Mouse (Mus musculus) midbrain, embryonic 11.5 days (tissue): ENCODE measurements around the gene Gm28043. TPM values are rescaled to one million over a fixed set of nuclear protein-coding genes. Genes with fewer than 3 reads are reported as not detected.
"Not testable (repeated sequence)": the region's sequence is repeated elsewhere in the genome, so short reads cannot be mapped to it uniquely, and the experiment has no call there.

Experiments
- ATAC-seq: fragments of 200-750 bp; cut with Nextera tagmentation; 2 replicates; pipeline ENCODE4 v1.8.0; 2017; ENCODE audit warnings: moderate TSS enrichment, moderate library complexity; ENCODE audit not compliant: low FRiP score
- DNase-seq: peaks from one replicate; pipeline ENCODE4 v3.0.0; 2015; ENCODE audit warnings: low spot score; ENCODE audit errors: missing footprints
- H3K27ac ChIP-seq: fragments of 300-500 bp; sonication (generic); 2 replicates; pipeline ENCODE4 v1.5.1; 2014; ENCODE audit warnings: low read depth, low read length
- H3K27me3 ChIP-seq: fragments of 300-500 bp; sonication (generic); 2 replicates; pipeline ENCODE4 v1.6.1; 2014; ENCODE audit warnings: mild to moderate bottlenecking, low read length, moderate library complexity, mixed read lengths; ENCODE audit not compliant: control insufficient read depth, insufficient read depth
- H3K36me3 ChIP-seq: fragments of 300-500 bp; sonication (generic); 2 replicates; pipeline ENCODE4 v1.6.1; 2014; ENCODE audit warnings: mild to moderate bottlenecking, low read length, moderate library complexity, mixed read lengths; ENCODE audit not compliant: control insufficient read depth, insufficient read depth
- H3K4me1 ChIP-seq: fragments of 300-500 bp; sonication (generic); 2 replicates; pipeline ENCODE4 v1.6.1; 2014; ENCODE audit warnings: low read length; ENCODE audit not compliant: control insufficient read depth, insufficient read depth
- H3K4me2 ChIP-seq: fragments of 300-500 bp; sonication (generic); 2 replicates; pipeline ENCODE4 v1.6.1; 2014; ENCODE audit warnings: mild to moderate bottlenecking, moderate library complexity
- H3K4me3 ChIP-seq: fragments of 300-500 bp; sonication (generic); 2 replicates; pipeline ENCODE4 v1.5.1; 2014; ENCODE audit warnings: low read depth, low read length
- H3K9ac ChIP-seq: fragments of 300-500 bp; sonication (generic); 2 replicates; pipeline ENCODE4 v1.6.1; 2014; ENCODE audit warnings: low read length
- H3K9me3 ChIP-seq: fragments of 300-500 bp; sonication (generic); 2 replicates; pipeline ENCODE4 v1.6.1; 2016; ENCODE audit warnings: low read length; ENCODE audit not compliant: control insufficient read depth
- WGBS: fragments of 180-500 bp; shearing (Covaris S2); extraction: QIAGEN DNeasy Blood & Tissue Kit; methylation state at CpG from one replicate; pipeline ENCODE4 v1.1.7; 2014; 5-methylcytosine and 5-hydroxymethylcytosine counted together
- polyA plus RNA-seq: library from polyadenylated mRNA; unstranded; fragments of >200 nt; fragmentation: Nextera tagmentation; extraction: Ambion mirVana; gene quantifications from 2 replicates; pipeline ENCODE4 v1.2.1, GENCODE M21; 2014

The Gm28043 gene
- polyA plus RNA-seq, 1 experiment from 2014 or later = 2.2 TPM

DNA sequence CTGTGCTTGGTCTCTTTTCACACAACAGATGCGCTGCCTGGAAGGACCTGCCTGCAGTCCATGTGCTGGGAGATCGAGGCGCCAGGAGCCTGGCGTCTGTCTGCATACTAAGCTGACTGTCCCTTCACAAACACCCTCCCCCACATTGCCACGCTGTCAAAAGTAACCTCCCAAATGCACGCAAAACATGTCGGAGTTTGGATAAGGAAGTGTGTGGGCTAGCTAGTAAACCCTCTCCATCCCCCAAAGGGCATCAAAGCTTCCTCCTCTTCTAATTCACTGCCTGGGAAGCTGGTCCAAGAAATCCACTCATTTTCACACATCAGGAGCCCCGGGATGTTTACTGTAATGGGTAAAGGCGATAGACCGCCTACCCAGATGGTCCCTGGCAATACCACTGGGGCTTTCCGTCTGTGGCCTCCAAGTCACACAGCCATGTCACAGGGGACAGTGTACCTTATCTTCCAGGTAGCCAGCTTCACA, 95.9 kb downstream of the Gm28043 start:
- ATAC-seq (no peak), DNase-seq (no peak)
- no peak overlapping the region for H3K9ac ChIP-seq
- no peak overlapping the region for H3K27ac ChIP-seq
- no peak overlapping the region for H3K4me2 ChIP-seq
- no peaks in the 10 kb centered on the region for H3K36me3 ChIP-seq
- no peak overlapping the region for H3K4me3 ChIP-seq
- WGBS = 84% methylated on average over 11 of the region's 11 CpGs
- H3K4me1 ChIP-seq = peaks cover 19% of the 10 kb centered on the region
- H3K27me3 ChIP-seq = no peaks in the 10 kb centered on the region
- H3K9me3 ChIP-seq = no peaks in the 10 kb centered on the region

DNA sequence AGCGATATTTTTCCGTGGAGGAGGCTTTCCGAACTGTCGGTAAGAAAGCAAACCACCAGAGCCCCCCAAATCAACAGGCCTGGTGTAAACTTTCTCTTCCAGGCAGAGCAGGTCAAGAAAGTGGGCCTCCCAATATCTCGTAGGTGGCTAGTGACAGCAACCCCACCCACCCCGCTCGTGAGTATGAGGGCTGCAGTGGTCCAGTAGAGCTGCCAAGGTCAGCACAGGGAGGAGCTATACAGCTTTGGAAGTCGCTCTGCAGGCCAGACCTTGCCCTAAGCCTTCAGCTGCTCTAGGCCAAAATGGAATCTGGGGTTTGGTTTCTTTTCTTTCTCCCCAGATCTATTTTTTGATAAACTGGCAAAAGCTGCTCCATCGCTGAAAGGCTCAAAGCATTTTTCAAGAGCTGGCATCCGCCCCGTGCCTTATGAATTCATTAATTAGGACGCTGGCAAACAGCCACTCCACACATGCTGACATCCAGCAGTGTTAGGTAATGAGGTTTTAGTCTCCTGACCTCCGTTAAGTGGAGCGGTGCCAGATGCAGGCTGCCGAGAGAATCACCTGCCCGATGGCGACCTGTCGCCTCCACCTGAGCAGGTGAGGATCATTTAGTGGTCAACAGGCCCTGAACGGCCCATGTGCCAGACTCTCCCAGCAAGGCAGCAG, 96.5 kb downstream of the Gm28043 start:
- no peak overlapping the region for H3K9ac ChIP-seq
- H3K4me2 ChIP-seq = no peak overlapping the region
- no peak overlapping the region for H3K4me3 ChIP-seq
- no peaks in the 10 kb centered on the region for H3K9me3 ChIP-seq
- peaks cover 23% of the 10 kb centered on the region for H3K4me1 ChIP-seq
- DNase-seq (no peak), ATAC-seq (no peak)
- H3K36me3 ChIP-seq = no peaks in the 10 kb centered on the region
- H3K27ac ChIP-seq = no peak overlapping the region
- WGBS = 87% methylated on average over 19 of the region's 19 CpGs
- H3K27me3 ChIP-seq = no peaks in the 10 kb centered on the region

DNA sequence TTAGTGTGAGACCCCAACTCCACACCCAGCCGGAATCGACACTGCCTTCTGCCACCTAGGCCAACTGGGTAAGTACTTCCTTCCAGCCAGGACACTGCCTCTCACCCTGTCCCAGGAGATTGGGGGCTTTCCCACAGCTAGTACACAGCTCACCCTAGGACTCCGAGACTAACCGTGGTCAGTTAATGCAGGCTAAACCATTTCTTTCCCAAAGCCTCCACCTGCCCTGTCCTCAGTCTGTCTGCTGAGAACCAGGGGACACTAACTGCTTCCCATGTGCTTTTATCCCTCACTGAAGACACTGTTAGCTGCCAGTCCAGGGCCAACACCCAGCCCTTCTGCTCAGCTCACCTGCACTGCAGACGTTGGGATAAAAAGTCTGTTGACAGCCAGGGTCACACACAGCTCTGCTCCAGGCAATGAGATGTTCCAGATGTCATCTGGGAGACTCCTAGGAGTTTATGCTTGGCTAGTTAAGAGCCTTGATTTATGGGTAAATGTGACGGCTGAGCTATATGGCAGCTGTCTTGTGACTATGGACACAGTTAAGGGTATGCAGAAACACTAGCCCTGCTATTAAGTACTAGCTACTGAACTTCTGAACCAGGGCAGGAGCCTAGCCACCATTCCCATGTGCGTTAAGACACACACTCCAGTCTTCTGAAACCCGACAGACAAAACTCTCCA, 97.2 kb downstream of the Gm28043 start:
- DNase-seq (no peak), ATAC-seq (no peak)
- no peak overlapping the region for H3K4me3 ChIP-seq
- H3K36me3 ChIP-seq = no peaks in the 10 kb centered on the region
- H3K9me3 ChIP-seq = no peaks in the 10 kb centered on the region
- H3K9ac ChIP-seq = no peak overlapping the region
- no peak overlapping the region for H3K27ac ChIP-seq
- H3K27me3 ChIP-seq = no peaks in the 10 kb centered on the region
- H3K4me1 ChIP-seq = peaks cover 23% of the 10 kb centered on the region
- no peak overlapping the region for H3K4me2 ChIP-seq
- 88% methylated on average over 8 of the region's 8 CpGs for WGBS

DNA sequence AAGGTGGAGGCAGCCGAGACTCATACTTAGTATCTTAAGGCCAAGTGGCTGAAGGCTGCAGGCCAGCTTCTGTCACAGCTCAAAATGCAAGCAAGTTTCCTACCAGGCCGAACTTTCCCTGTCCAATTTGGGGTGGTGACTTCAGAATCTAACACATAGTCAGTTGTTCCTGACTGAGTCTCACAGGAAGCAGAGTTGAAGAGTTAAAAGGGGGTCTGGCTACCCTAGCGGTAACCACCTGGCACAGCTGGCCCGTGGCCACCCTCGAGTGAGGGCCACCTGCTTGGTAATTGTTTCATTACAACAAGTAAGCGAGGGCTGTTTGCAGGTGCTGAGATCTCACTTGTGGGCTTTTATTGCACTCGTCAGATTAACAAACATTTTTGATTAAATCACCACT, 97.9 kb downstream of the Gm28043 start:
- Histone ChIP-seq H3K4me1 (peaks cover 17% of the 10 kb centered on the region), H3K27ac (no peak overlapping the region), H3K4me3 (no peak overlapping the region), H3K9me3 (no peaks in the 10 kb centered on the region), H3K27me3 (no peaks in the 10 kb centered on the region), H3K4me2 (no peak overlapping the region), H3K9ac (no peak overlapping the region), H3K36me3 (no peaks in the 10 kb centered on the region)
- DNase-seq (no peak), ATAC-seq (no peak)
- WGBS = 73% methylated on average over 7 of the region's 7 CpGs

DNA sequence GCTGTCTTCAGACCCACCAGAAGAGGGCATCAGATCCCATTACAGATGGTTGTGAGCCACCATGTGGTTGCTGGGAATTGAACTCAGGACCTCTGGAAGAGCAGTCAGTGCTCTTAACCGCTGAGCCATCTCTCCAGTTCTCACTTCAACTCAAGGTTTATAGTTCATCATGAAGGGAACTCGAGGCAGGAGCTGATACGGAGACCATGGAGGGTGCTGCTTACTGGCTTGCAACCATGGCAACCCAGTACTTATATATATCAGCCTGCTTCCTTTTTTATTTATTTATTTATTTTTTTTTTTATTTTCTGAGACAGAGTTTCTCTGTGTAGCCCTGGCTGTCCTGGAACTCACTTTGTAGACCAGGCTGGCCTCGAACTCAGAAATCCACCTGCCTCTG, 99.1 kb downstream of the Gm28043 start:
- H3K4me1 ChIP-seq = peaks cover 15% of the 10 kb centered on the region
- not testable (repeated sequence) for H3K36me3 ChIP-seq, DNase-seq, ATAC-seq, H3K4me2 ChIP-seq, H3K9me3 ChIP-seq, H3K4me3 ChIP-seq, H3K27ac ChIP-seq, H3K27me3 ChIP-seq, H3K9ac ChIP-seq
- 98% methylated on average over 4 of the region's 4 CpGs for WGBS

DNA sequence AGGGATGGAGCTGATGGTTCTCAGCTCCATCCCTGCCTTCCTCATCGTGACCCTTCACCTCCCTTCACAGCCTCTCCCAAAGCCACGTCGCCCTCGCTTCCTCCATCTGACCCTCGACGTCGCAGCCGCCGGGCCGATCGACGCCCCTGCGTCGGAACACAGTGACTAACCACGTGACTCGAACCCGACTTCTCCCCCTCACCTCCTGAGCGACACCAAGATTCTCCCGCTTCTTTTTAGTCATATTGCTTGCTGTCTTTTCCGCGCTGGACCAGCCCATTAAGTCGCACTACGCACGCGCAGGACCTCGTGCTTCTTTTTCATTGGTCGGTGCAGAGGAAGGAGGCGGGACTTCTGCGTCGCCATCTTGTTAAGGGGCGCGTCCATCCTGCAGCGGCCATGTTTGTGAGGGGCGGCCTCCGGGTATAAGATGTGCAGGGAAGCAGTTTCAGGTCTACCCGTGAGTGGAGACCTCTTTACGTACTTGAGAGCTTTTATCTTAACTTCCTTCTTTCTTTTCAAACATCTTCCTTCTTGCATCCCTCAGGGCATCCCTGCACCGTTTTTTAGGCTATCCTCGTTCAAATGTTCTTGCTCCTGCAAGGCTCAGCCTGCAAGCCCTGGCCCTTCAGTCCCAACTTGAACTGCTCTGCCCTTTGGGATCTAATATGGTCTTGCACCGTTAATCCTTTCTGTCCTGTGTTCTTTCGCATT, 102.2 kb downstream of the Gm28043 start, which contains the start of gene Ccdc167:
Gene Ccdc167 (minus strand): TSS at position 313 of the 714 bp plus-strand sequence.
- Histone ChIP-seq H3K4me3 (peak within 1 kb of the TSS; percentile 28), H3K27me3 (no peaks in the 10 kb centered on the region), H3K27ac (no peak within 1 kb of the TSS), H3K9ac (peak within 1 kb of the TSS; percentile 50), H3K4me2 (peak within 1 kb of the TSS; percentile 47), H3K36me3 (no peaks in the 10 kb centered on the region), H3K4me1 (peaks cover 4% of the 10 kb centered on the region; the same call in 1 of the 2 replicates), H3K9me3 (no peaks in the 10 kb centered on the region)
- ATAC-seq = peak; percentile 97
- DNase-seq = peak; percentile 100
- WGBS = 5% methylated on average over 41 of the region's 41 CpGs

DNA sequence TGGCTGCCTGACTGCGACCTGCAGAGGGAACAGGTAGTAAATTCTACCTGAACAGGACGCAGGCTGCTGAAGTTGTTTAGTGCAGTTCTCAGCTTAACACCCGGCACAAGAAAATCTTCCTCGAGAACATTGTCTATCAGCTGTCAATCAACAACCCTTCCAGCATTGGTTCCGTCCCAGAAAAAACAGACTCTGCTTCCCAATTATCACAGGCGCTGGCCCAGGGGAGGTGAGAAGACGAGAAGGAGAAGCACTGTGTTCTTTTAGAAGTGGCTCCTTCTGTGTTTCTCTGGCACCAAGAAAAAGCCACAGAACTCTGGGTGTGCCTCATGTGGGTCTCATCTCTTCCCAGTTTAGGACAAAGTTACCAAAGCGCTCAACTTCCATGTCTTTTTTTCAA, 104.0 kb downstream of the Gm28043 start:
- Histone ChIP-seq H3K4me3 (no peak overlapping the region), H3K36me3 (no peaks in the 10 kb centered on the region), H3K9ac (no peak overlapping the region), H3K27me3 (no peaks in the 10 kb centered on the region), H3K4me1 (peaks cover 4% of the 10 kb centered on the region; the same call in 1 of the 2 replicates), H3K9me3 (no peaks in the 10 kb centered on the region), H3K27ac (no peak overlapping the region), H3K4me2 (no peak overlapping the region)
- WGBS = 88% methylated on average over 8 of the region's 8 CpGs
- ATAC-seq = no peak
- no peak for DNase-seq

DNA sequence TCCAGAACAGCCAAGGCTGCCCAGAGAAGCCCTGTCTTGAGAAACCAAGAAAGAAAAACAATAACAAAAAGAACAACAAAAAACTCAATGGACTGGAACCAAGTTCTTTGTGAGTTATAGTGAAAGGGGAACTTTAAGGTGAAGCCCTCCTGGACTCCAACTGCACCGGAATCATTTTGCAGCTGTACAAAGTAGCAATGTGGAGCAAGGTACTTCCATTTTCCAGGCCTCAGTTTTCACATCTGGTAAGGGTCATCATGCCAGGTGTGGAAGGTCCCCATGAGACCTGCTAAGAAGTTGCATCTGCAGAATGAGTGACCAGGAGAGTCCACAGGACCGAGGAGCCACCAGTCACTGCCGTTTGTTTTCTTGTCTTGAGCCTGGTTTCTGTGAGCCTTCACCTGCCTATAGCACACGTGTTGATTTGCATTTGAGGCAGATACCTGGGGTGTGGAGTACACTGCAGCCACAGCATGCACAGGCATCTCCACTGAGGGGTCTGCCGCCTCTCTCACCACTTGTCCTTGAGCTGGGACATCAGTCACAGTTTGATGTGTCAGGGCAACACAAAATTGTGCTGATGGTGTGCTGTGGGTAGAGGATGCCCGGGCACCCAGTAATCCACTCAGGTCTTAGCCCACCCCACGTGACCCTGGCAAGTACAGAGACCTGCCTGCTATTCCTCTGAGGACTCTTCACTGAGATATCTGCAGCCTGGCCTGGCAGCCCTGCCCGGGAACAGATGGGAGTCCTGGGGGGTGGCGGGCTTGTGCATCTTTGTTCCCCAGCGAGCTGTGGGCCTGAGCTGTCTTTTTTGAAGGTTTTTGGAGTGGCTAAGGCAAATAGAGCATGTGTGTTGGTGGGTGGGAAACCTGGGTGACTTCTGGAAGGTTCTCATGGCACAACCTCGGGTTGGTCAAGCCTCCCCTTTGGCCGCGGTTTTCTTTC, 105.2 kb downstream of the Gm28043 start:
- 79% methylated on average over 13 of the region's 13 CpGs for WGBS
- no peak overlapping the region for H3K27ac ChIP-seq
- no peaks in the 10 kb centered on the region for H3K36me3 ChIP-seq
- DNase-seq (no peak), ATAC-seq (no peak)
- H3K27me3 ChIP-seq = no peaks in the 10 kb centered on the region
- H3K9me3 ChIP-seq = no peaks in the 10 kb centered on the region
- H3K4me1 ChIP-seq = peaks cover 4% of the 10 kb centered on the region; the same call in 1 of the 2 replicates
- H3K9ac ChIP-seq = no peak overlapping the region
- no peak overlapping the region for H3K4me3 ChIP-seq
- no peak overlapping the region for H3K4me2 ChIP-seq
